Mouse (Mus musculus) embryonic facial prominence, embryonic 11.5 days (tissue): ENCODE results near the gene Hecw1. TPM values are rescaled to one million over a fixed set of nuclear protein-coding genes. Genes with fewer than 3 reads are reported as not detected.
A peak's percentile ranks its signal among the peaks of the same experiment; 100 is the strongest.
"Not testable (repeated sequence)": the region's sequence is repeated elsewhere in the genome, so short reads cannot be mapped to it uniquely, and the experiment has no call there.

Experiments used
- ATAC-seq: fragments of 200-750 bp; cut with Nextera tagmentation; replicated peaks from 2 replicates; pipeline ENCODE4 v1.8.0; 2017; ENCODE audit warnings: low read depth; ENCODE audit not compliant: insufficient number of reproducible peaks, low FRiP score, low TSS enrichment
- DNase-seq: peaks from one replicate; pipeline ENCODE4 v3.0.0-alpha.2; 2015; ENCODE audit warnings: low spot score
- H3K27ac ChIP-seq: fragments of 300-500 bp; sonication (generic); replicated peaks from 2 replicates; pipeline ENCODE4 v1.5.1; 2014; ENCODE audit warnings: mild to moderate bottlenecking, low read depth, low read length, control low read depth
- H3K27me3 ChIP-seq: fragments of 300-500 bp; sonication (generic); 2 replicates; pipeline ENCODE4 v1.6.1; 2014; ENCODE audit warnings: mild to moderate bottlenecking, low read length, moderate library complexity, mixed read lengths; ENCODE audit not compliant: control insufficient read depth, insufficient read depth
- H3K36me3 ChIP-seq: fragments of 300-500 bp; sonication (generic); replicated peaks from 2 replicates; pipeline ENCODE4 v1.6.1; 2014; ENCODE audit warnings: low read depth, mild to moderate bottlenecking, low read length, moderate library complexity, mixed read lengths; ENCODE audit not compliant: control insufficient read depth, insufficient read depth
- H3K4me1 ChIP-seq: fragments of 300-500 bp; sonication (generic); 2 replicates; pipeline ENCODE4 v1.6.1; 2014; ENCODE audit warnings: low read length, mixed read lengths; ENCODE audit not compliant: control insufficient read depth, insufficient read depth
- H3K4me2 ChIP-seq: fragments of 300-500 bp; sonication (generic); 2 replicates; pipeline ENCODE4 v1.6.1; 2014; ENCODE audit warnings: low read depth, mild to moderate bottlenecking, control low read depth, low read length, moderate library complexity
- H3K4me3 ChIP-seq: fragments of 300-500 bp; sonication (generic); 2 replicates; pipeline ENCODE4 v1.5.1; 2014; ENCODE audit warnings: low read depth, low read length, control low read depth
- H3K9ac ChIP-seq: fragments of 300-500 bp; sonication (generic); replicated peaks from 2 replicates; pipeline ENCODE4 v1.6.1; 2014; ENCODE audit warnings: mild to moderate bottlenecking, control low read depth, low read length
- H3K9me3 ChIP-seq: fragments of 300-500 bp; sonication (generic); replicated peaks from 2 replicates; pipeline ENCODE4 v1.6.1; 2016; ENCODE audit warnings: mild to moderate bottlenecking, low read length, inconsistent platforms, mixed read lengths; ENCODE audit not compliant: control insufficient read depth
- WGBS: fragments of 180-500 bp; shearing (Covaris S2); extraction: QIAGEN DNeasy Blood & Tissue Kit; methylation state at CpG from one replicate; pipeline ENCODE4 v1.1.7; 2014; 5-methylcytosine and 5-hydroxymethylcytosine counted together
- polyA plus RNA-seq: library from polyadenylated mRNA; unstranded; fragments of >200 nt; fragmentation: Nextera tagmentation; extraction: Ambion mirVana; gene quantifications from 2 replicates; pipeline ENCODE4 v1.2.1, GENCODE M21; 2014

Gene Hecw1
- polyA plus RNA-seq, 1 experiment from 2014 or later = 2.8 TPM

GRCm38 (mm10) chr13:14365546-14365945 lies 157.5 kb downstream of the Hecw1 start:
- H3K36me3 ChIP-seq = no peaks in the 10 kb centered on the region
- H3K9ac ChIP-seq = no peak overlapping the region
- no peaks in the 10 kb centered on the region for H3K4me1 ChIP-seq
- DNase-seq (no peak), ATAC-seq (no peak)
- 92% methylated on average over 3 of the region's 3 CpGs for WGBS
- H3K9me3 ChIP-seq = no peaks in the 10 kb centered on the region
- H3K4me2 ChIP-seq = no peak overlapping the region
- H3K4me3 ChIP-seq = no peak overlapping the region
- H3K27me3 ChIP-seq = no peaks in the 10 kb centered on the region
- H3K27ac ChIP-seq = no peak overlapping the region

GRCm38 (mm10) chr13:14327252-14327651 lies 195.8 kb downstream of the Hecw1 start:
- Histone ChIP-seq H3K36me3 (no peaks in the 10 kb centered on the region), H3K4me1 (no peaks in the 10 kb centered on the region), H3K4me3 (no peak overlapping the region), H3K27ac (no peak overlapping the region), H3K9ac (no peak overlapping the region), H3K27me3 (no peaks in the 10 kb centered on the region), H3K4me2 (no peak overlapping the region), H3K9me3 (no peaks in the 10 kb centered on the region)
- no peak for DNase-seq
- WGBS = 96% methylated on average over 1 of the region's 1 CpGs
- ATAC-seq = no peak

GRCm38 (mm10) chr13:14306617-14307016 lies 216.4 kb downstream of the Hecw1 start:
- Histone ChIP-seq H3K27me3 (no peaks in the 10 kb centered on the region), H3K36me3 (no peaks in the 10 kb centered on the region), H3K4me3 (no peak overlapping the region), H3K4me1 (no peaks in the 10 kb centered on the region), H3K9me3 (no peaks in the 10 kb centered on the region), H3K9ac (no peak overlapping the region), H3K4me2 (no peak overlapping the region), H3K27ac (no peak overlapping the region)
- ATAC-seq (no peak), DNase-seq (peak; percentile 2)
- WGBS = 37% methylated on average over 8 of the region's 8 CpGs

GRCm38 (mm10) chr13:14304103-14304502 lies 218.9 kb downstream of the Hecw1 start:
- Histone ChIP-seq H3K9me3 (no peaks in the 10 kb centered on the region), H3K4me2 (no peak overlapping the region), H3K4me1 (no peaks in the 10 kb centered on the region), H3K27me3 (no peaks in the 10 kb centered on the region), H3K36me3 (no peaks in the 10 kb centered on the region), H3K9ac (no peak overlapping the region), H3K4me3 (no peak overlapping the region), H3K27ac (no peak overlapping the region)
- WGBS = 93% methylated on average over 1 of the region's 1 CpGs
- DNase-seq = no peak
- no peak for ATAC-seq

- no peaks in the 10 kb centered on the region for H3K4me1 ChIP-seq
- DNase-seq (no peak), ATAC-seq (no peak)
- no peaks in the 10 kb centered on the region for H3K36me3 ChIP-seq
- no peak overlapping the region for H3K27ac ChIP-seq
- no peaks in the 10 kb centered on the region for H3K9me3 ChIP-seq
- no peak overlapping the region for H3K4me2 ChIP-seq
- H3K27me3 ChIP-seq = no peaks in the 10 kb centered on the region
- 55% methylated on average over 2 of the region's 2 CpGs for WGBS
- no peak overlapping the region for H3K9ac ChIP-seq
- no peak overlapping the region for H3K4me3 ChIP-seq
Observed at GRCm38 (mm10) chr13:14302921-14303320, 220.1 kb downstream of the Hecw1 start.

GRCm38 (mm10) chr13:14290016-14290415 lies 233.0 kb downstream of the Hecw1 start:
- 40% methylated on average over 1 of the region's 1 CpGs for WGBS
- H3K27me3 ChIP-seq = no peaks in the 10 kb centered on the region
- H3K27ac ChIP-seq = no peak overlapping the region
- DNase-seq = no peak
- H3K36me3 ChIP-seq = no peaks in the 10 kb centered on the region
- no peak overlapping the region for H3K9ac ChIP-seq
- H3K9me3 ChIP-seq = no peaks in the 10 kb centered on the region
- ATAC-seq = no peak
- H3K4me3 ChIP-seq = no peak overlapping the region
- no peak overlapping the region for H3K4me2 ChIP-seq
- H3K4me1 ChIP-seq = no peaks in the 10 kb centered on the region

GRCm38 (mm10) chr13:14271476-14271875 lies 251.6 kb downstream of the Hecw1 start:
- Histone ChIP-seq H3K27me3 (no peaks in the 10 kb centered on the region), H3K4me2 (no peak overlapping the region), H3K36me3 (no peaks in the 10 kb centered on the region), H3K9me3 (no peaks in the 10 kb centered on the region), H3K27ac (no peak overlapping the region), H3K9ac (no peak overlapping the region), H3K4me3 (no peak overlapping the region), H3K4me1 (no peaks in the 10 kb centered on the region)
- no peak for ATAC-seq
- no peak for DNase-seq

GRCm38 (mm10) chr13:14260939-14261338 lies 262.1 kb downstream of the Hecw1 start:
- not testable (repeated sequence) for H3K9ac ChIP-seq, H3K36me3 ChIP-seq, ATAC-seq, H3K4me2 ChIP-seq, H3K9me3 ChIP-seq, H3K27me3 ChIP-seq, H3K4me1 ChIP-seq, H3K27ac ChIP-seq, H3K4me3 ChIP-seq, DNase-seq
- 22% methylated on average over 8 of the region's 9 CpGs for WGBS
